Mouse (Mus musculus) kidney, postnatal 0 days (tissue): ENCODE measurements around the gene Rbms1. TPM values are rescaled to one million over a fixed set of nuclear protein-coding genes. Genes with fewer than 3 reads are reported as not detected.

ENCODE experiments used
- ATAC-seq: fragments of 200-750 bp; cut with Nextera tagmentation; replicated peaks from 2 replicates; pipeline ENCODE4 v1.8.0; 2017; ENCODE audit warnings: low read depth, moderate number of reproducible peaks, moderate TSS enrichment, moderate library complexity; ENCODE audit not compliant: low FRiP score
- DNase-seq: peaks from one replicate; pipeline ENCODE4 v3.0.0-alpha.2; 2016; ENCODE audit warnings: low spot score
- H3K27ac ChIP-seq: fragments of 300-500 bp; sonication (generic); 2 replicates; pipeline ENCODE4 v1.5.1; 2014; ENCODE audit warnings: mild to moderate bottlenecking
- H3K27me3 ChIP-seq: fragments of 300-500 bp; sonication (generic); 2 replicates; pipeline ENCODE4 v1.6.1; 2014; ENCODE audit warnings: low read length, mixed read lengths; ENCODE audit not compliant: insufficient read depth
- H3K36me3 ChIP-seq: fragments of 300-500 bp; sonication (generic); 2 replicates; pipeline ENCODE4 v1.6.1; 2014; ENCODE audit warnings: low read length, mixed read lengths; ENCODE audit not compliant: insufficient read depth
- H3K4me1 ChIP-seq: fragments of 300-500 bp; sonication (generic); replicated peaks from 2 replicates; pipeline ENCODE4 v1.6.1; 2014; ENCODE audit warnings: antibody characterized with exemption, low read length, mixed read lengths; ENCODE audit not compliant: insufficient read depth
- H3K4me2 ChIP-seq: fragments of 300-500 bp; sonication (generic); 2 replicates; pipeline ENCODE4 v1.6.1; 2014; ENCODE audit warnings: mild to moderate bottlenecking, low read length, moderate library complexity, mixed read lengths
- H3K4me3 ChIP-seq: fragments of 300-500 bp; sonication (generic); replicated peaks from 2 replicates; pipeline ENCODE4 v1.5.1; 2014; ENCODE audit warnings: low read depth, low read length
- H3K9ac ChIP-seq: fragments of 300-500 bp; sonication (generic); 2 replicates; pipeline ENCODE4 v1.6.1; 2014; ENCODE audit warnings: low read depth, low read length
- H3K9me3 ChIP-seq: fragments of 300-500 bp; sonication (generic); replicated peaks from 2 replicates; pipeline ENCODE4 v1.6.1; 2016; ENCODE audit warnings: low read length, inconsistent platforms, mixed read lengths
- CTCF ChIP-seq: IDR thresholded peaks from 2 replicates; pipeline ENCODE4 v1.5.1; 2016; ENCODE audit warnings: antibody characterized with exemption, low read depth, mild to moderate bottlenecking, moderate library complexity
- WGBS: fragments of 180-500 bp; shearing (Covaris S2); extraction: QIAGEN DNeasy Blood & Tissue Kit; methylation state at CpG from one replicate; pipeline ENCODE4 v1.1.7; 2014; 5-methylcytosine and 5-hydroxymethylcytosine counted together
- polyA plus RNA-seq: library from polyadenylated mRNA; unstranded; fragments of >200 nt; fragmentation: Nextera tagmentation; extraction: Ambion mirVana; gene quantifications from 2 replicates; pipeline ENCODE4 v1.2.1, GENCODE M21; 2015

Rbms1 gene
- polyA plus RNA-seq, 1 experiment from 2014 or later, result 92.5 TPM

GRCm38 (mm10) chr2:60710317-60710716 lies 252.7 kb downstream of the Rbms1 start:
- Histone ChIP-seq H3K4me2 (no peak overlapping the region), H3K4me3 (no peak overlapping the region), H3K4me1 (peaks cover 20% of the 10 kb centered on the region; the same call in 1 of the 2 replicates), H3K36me3 (no peaks in the 10 kb centered on the region), H3K27ac (no peak overlapping the region), H3K9me3 (no peaks in the 10 kb centered on the region), H3K27me3 (no peaks in the 10 kb centered on the region), H3K9ac (no peak overlapping the region)
- 86% methylated on average over 4 of the region's 4 CpGs for WGBS
- TF ChIP-seq CTCF, result no peak
- no peak for DNase-seq
- no peak for ATAC-seq

- Histone ChIP-seq H3K4me1 (0 out of 2 replicates have a peak, but pooled peaks cover 16% of the 10 kb centered on the region), H3K4me2 (no peak overlapping the region), H3K9me3 (no peaks in the 10 kb centered on the region), H3K4me3 (no peak overlapping the region), H3K9ac (no peak overlapping the region), H3K27me3 (no peaks in the 10 kb centered on the region), H3K36me3 (no peaks in the 10 kb centered on the region), H3K27ac (no peak overlapping the region)
- no peak for TF ChIP-seq CTCF
- 42% methylated on average over 3 of the region's 3 CpGs for WGBS
- DNase-seq (no peak), ATAC-seq (no peak)
These were observed 254.3 kb downstream of the Rbms1 start for GRCm38 (mm10) chr2:60708671-60709070.

- Histone ChIP-seq H3K9me3 (no peaks in the 10 kb centered on the region), H3K9ac (no peak overlapping the region), H3K4me2 (no peak overlapping the region), H3K4me3 (no peak overlapping the region), H3K4me1 (0 out of 2 replicates have a peak, but pooled peaks cover 18% of the 10 kb centered on the region), H3K36me3 (no peaks in the 10 kb centered on the region), H3K27ac (no peak overlapping the region), H3K27me3 (no peaks in the 10 kb centered on the region)
- TF ChIP-seq CTCF, result no peak
- no peak for DNase-seq
- no peak for ATAC-seq
- 70% methylated on average over 3 of the region's 3 CpGs for WGBS
These were observed 256.1 kb downstream of the Rbms1 start for GRCm38 (mm10) chr2:60706866-60707265.

- TF ChIP-seq CTCF, result no peak
- H3K4me1 ChIP-seq, result 0 out of 2 replicates have a peak, but pooled peaks cover 17% of the 10 kb centered on the region
- H3K4me2 ChIP-seq, result peak overlapping the region; percentile 25
- H3K4me3 ChIP-seq, result no peak overlapping the region
- no peak for DNase-seq
- peak overlapping the region; percentile 36 for H3K27ac ChIP-seq
- no peaks in the 10 kb centered on the region for H3K36me3 ChIP-seq
- 64% methylated on average over 8 of the region's 8 CpGs for whole genome bisulfite sequencing
- H3K27me3 ChIP-seq, result no peaks in the 10 kb centered on the region
- no peak overlapping the region for H3K9ac ChIP-seq
- no peaks in the 10 kb centered on the region for H3K9me3 ChIP-seq
- peak; percentile 53; the same call in 1 of the 2 replicates for ATAC-seq
These were observed 257.6 kb downstream of the Rbms1 start for GRCm38 (mm10) chr2:60705426-60705825.

GRCm38 (mm10) chr2:60703315-60703714 lies 259.7 kb downstream of the Rbms1 start:
- TF ChIP-seq CTCF, result no peak
- 26% methylated on average over 4 of the region's 4 CpGs for WGBS
- peak; percentile 72 for DNase-seq

GRCm38 (mm10) chr2:60700956-60701355 lies 262.0 kb downstream of the Rbms1 start:
- no peak overlapping the region for H3K27ac ChIP-seq
- DNase-seq (no peak), ATAC-seq (no peak)
- H3K9ac ChIP-seq, result no peak overlapping the region
- peaks cover 35% of the 10 kb centered on the region for H3K4me1 ChIP-seq
- TF ChIP-seq CTCF, result no peak
- no peaks in the 10 kb centered on the region for H3K27me3 ChIP-seq
- H3K36me3 ChIP-seq, result no peaks in the 10 kb centered on the region
- no peaks in the 10 kb centered on the region for H3K9me3 ChIP-seq
- H3K4me3 ChIP-seq, result no peak overlapping the region
- WGBS, result 76% methylated on average over 4 of the region's 4 CpGs
- no peak overlapping the region for H3K4me2 ChIP-seq

More at GRCm38 (mm10) chr2:60703315-60703714, 259.7 kb downstream of the Rbms1 start:
- no peaks in the 10 kb centered on the region for H3K36me3 ChIP-seq
- H3K9me3 ChIP-seq, result no peaks in the 10 kb centered on the region
- no peak overlapping the region for H3K9ac ChIP-seq
- no peaks in the 10 kb centered on the region for H3K27me3 ChIP-seq
- no peak overlapping the region for H3K4me3 ChIP-seq
- ATAC-seq, result peak; percentile 86
- H3K4me1 ChIP-seq, result peaks cover 24% of the 10 kb centered on the region
- no peak overlapping the region for H3K4me2 ChIP-seq
- H3K27ac ChIP-seq, result peak overlapping the region; percentile 79

Other genes starting within 250 kb of the Rbms1 start
- gene Itgb6, start 240.5 kb downstream of the Rbms1 start, polyA plus RNA-seq, result 28.8 and 29.1 TPM in 2 replicates